Mouse (Mus musculus) heart, embryonic 14.5 days (tissue): ENCODE data around the gene Nsun2. TPM values are rescaled to one million over a fixed set of nuclear protein-coding genes. Genes with fewer than 3 reads are reported as not detected.

Experiments used
- ATAC-seq: fragments of 200-750 bp; cut with Nextera tagmentation; 2 replicates; pipeline ENCODE4 v1.8.0; 2017; ENCODE audit warnings: low read depth, moderate TSS enrichment; ENCODE audit not compliant: insufficient number of reproducible peaks, insufficient read depth, low FRiP score
- H3K27ac ChIP-seq, 2 experiments: fragments of 200-500 bp in 1 of 2; fragments of 300-500 bp in 1 of 2; sonication (generic) in 1 of 2; replicated peaks in 1 of 2; 2 replicates each; pipeline ENCODE4 v1.5.1; 2012 to 2014; ENCODE audit warnings: low read depth in 2 of 2, low read length in 2 of 2, control low read depth in 1 of 2, mild to moderate bottlenecking in 1 of 2, mixed read lengths in 1 of 2; ENCODE audit not compliant: control insufficient read depth in 1 of 2, insufficient read depth in 1 of 2
- H3K27me3 ChIP-seq: fragments of 300-500 bp; sonication (generic); 2 replicates; pipeline ENCODE4 v1.6.1; 2014; ENCODE audit warnings: mild to moderate bottlenecking, low read length, control low read depth; ENCODE audit not compliant: control insufficient read depth, insufficient read depth
- H3K36me3 ChIP-seq: fragments of 300-500 bp; sonication (generic); 2 replicates; pipeline ENCODE4 v1.6.1; 2014; ENCODE audit warnings: mild to moderate bottlenecking, control low read depth, low read length, mixed read lengths; ENCODE audit not compliant: control insufficient read depth, insufficient read depth
- H3K4me1 ChIP-seq, 2 experiments: fragments of 200-500 bp in 1 of 2; fragments of 300-500 bp in 1 of 2; sonication (generic) in 1 of 2; 2 replicates each; pipeline ENCODE4 v1.6.1; 2012 to 2014; ENCODE audit warnings: low read length in 2 of 2, control low read depth in 1 of 2, mixed read lengths in 1 of 2; ENCODE audit not compliant: control insufficient read depth in 2 of 2, insufficient read depth in 2 of 2
- H3K4me2 ChIP-seq: fragments of 300-500 bp; sonication (generic); 2 replicates; pipeline ENCODE4 v1.6.1; 2014; ENCODE audit warnings: mild to moderate bottlenecking, low read length
- H3K4me3 ChIP-seq, 2 experiments: fragments of 200-500 bp in 1 of 2; fragments of 300-500 bp in 1 of 2; sonication (generic) in 1 of 2; 2 replicates each; pipeline ENCODE4 v1.5.1; 2012 to 2014; ENCODE audit warnings: low read length in 2 of 2, mild to moderate bottlenecking in 2 of 2, control low read depth in 1 of 2, low read depth in 1 of 2, moderate library complexity in 1 of 2; ENCODE audit not compliant: control insufficient read depth in 1 of 2, insufficient read depth in 1 of 2
- H3K9ac ChIP-seq: fragments of 300-500 bp; sonication (generic); 2 replicates; pipeline ENCODE4 v1.6.1; 2014; ENCODE audit warnings: mild to moderate bottlenecking, low read length
- H3K9me3 ChIP-seq: fragments of 300-500 bp; sonication (generic); 2 replicates; pipeline ENCODE4 v1.6.1; 2016; ENCODE audit warnings: low read length, control low read depth; ENCODE audit not compliant: control insufficient read depth
- WGBS: fragments of 180-500 bp; shearing (Covaris S2); extraction: QIAGEN DNeasy Blood & Tissue Kit; methylation state at CpG from one replicate; pipeline ENCODE4 v1.1.7; 2014; 5-methylcytosine and 5-hydroxymethylcytosine counted together
- polyA plus RNA-seq: library from polyadenylated mRNA; unstranded; fragments of >200 nt; fragmentation: Nextera tagmentation; extraction: Ambion mirVana; gene quantifications from 2 replicates; pipeline ENCODE4 v1.2.1, GENCODE M21; 2014

Nsun2 gene
- 61.3 and 64.2 TPM in 2 replicates for polyA plus RNA-seq

- peak; percentile 9; the same call in 1 of the 2 replicates for ATAC-seq
- peaks cover 25 to 47% of the 10 kb centered on the region in 2 experiments for H3K4me1 ChIP-seq
- WGBS: under 1% methylated on average over 125 of the region's 155 CpGs
- no peaks in the 10 kb centered on the region for H3K27me3 ChIP-seq
- peak within 1 kb of the TSS; percentile 84 to 97 for H3K27ac ChIP-seq
- no peaks in the 10 kb centered on the region for H3K9me3 ChIP-seq
- peak within 1 kb of the TSS; percentile 76 for H3K4me2 ChIP-seq
- peaks cover 6% of the 10 kb centered on the region; the same call in 1 of the 2 replicates for H3K36me3 ChIP-seq
- H3K9ac ChIP-seq: peak within 1 kb of the TSS; percentile 92
- H3K4me3 ChIP-seq: peak within 1 kb of the TSS; percentile 63 to 97
Observed at GRCm38 (mm10) chr13:69533405-69534333, at the start of gene Nsun2. Gene Nsun2, plus strand, starts transcription at chr13:69533746.

GRCm38 (mm10) chr13:69485326-69485725 lies 48.2 kb upstream of the Nsun2 start:
- Histone ChIP-seq H3K9me3 (no peaks in the 10 kb centered on the region), H3K36me3 (no peaks in the 10 kb centered on the region), H3K9ac (no peak overlapping the region), H3K4me2 (no peak overlapping the region), H3K27ac (no peak overlapping the region), H3K4me3 (no peak overlapping the region), H3K4me1 (peaks cover 24 to 33% of the 10 kb centered on the region in 2 experiments), H3K27me3 (peaks cover 36% of the 10 kb centered on the region)
- ATAC-seq: no peak
- 14% methylated on average over 6 of the region's 6 CpGs for WGBS

GRCm38 (mm10) chr13:69485833-69486232 lies 47.7 kb upstream of the Nsun2 start:
- Histone ChIP-seq H3K27me3 (peaks cover 36% of the 10 kb centered on the region), H3K36me3 (no peaks in the 10 kb centered on the region), H3K4me1 (peaks cover 22 to 29% of the 10 kb centered on the region in 2 experiments), H3K9me3 (no peaks in the 10 kb centered on the region), H3K4me3 (no peak overlapping the region), H3K9ac (no peak overlapping the region), H3K27ac (no peak overlapping the region), H3K4me2 (no peak overlapping the region)
- no peak for ATAC-seq
- 44% methylated on average over 7 of the region's 7 CpGs for WGBS

GRCm38 (mm10) chr13:69487108-69487507 lies 46.4 kb upstream of the Nsun2 start:
- peaks cover 15 to 21% of the 10 kb centered on the region in 2 experiments for H3K4me1 ChIP-seq
- no peak overlapping the region for H3K27ac ChIP-seq
- no peak overlapping the region for H3K4me3 ChIP-seq
- H3K27me3 ChIP-seq: peaks cover 36% of the 10 kb centered on the region
- no peaks in the 10 kb centered on the region for H3K9me3 ChIP-seq
- peak overlapping the region; percentile 61; the same call in 1 of the 2 replicates for H3K4me2 ChIP-seq
- ATAC-seq: no peak
- 84% methylated on average over 7 of the region's 7 CpGs for WGBS
- no peaks in the 10 kb centered on the region for H3K36me3 ChIP-seq
- no peak overlapping the region for H3K9ac ChIP-seq

GRCm38 (mm10) chr13:69487611-69488275 lies 45.8 kb upstream of the Nsun2 start:
- Histone ChIP-seq H3K27me3 (peaks cover 35% of the 10 kb centered on the region), H3K27ac (no peak overlapping the region)

GRCm38 (mm10) chr13:69488565-69489255 lies 44.8 kb upstream of the Nsun2 start:
- no peaks in the 10 kb centered on the region for H3K9me3 ChIP-seq
- no peak overlapping the region for H3K27ac ChIP-seq
- peaks cover 25% of the 10 kb centered on the region for H3K27me3 ChIP-seq
- 0 out of 2 replicates have a peak overlapping the region, but pooled peaks have one; percentile 42 for H3K9ac ChIP-seq
- peaks cover 14 to 16% of the 10 kb centered on the region in 2 experiments; a peak in 3 of 4 replicates for H3K4me1 ChIP-seq
- 26% methylated on average over 13 of the region's 13 CpGs for WGBS
- peak overlapping the region; percentile 61 for H3K4me2 ChIP-seq
- H3K4me3 ChIP-seq: peak overlapping the region in 1 of 2 experiments; percentile 18; a peak in 2 of 4 replicates
- H3K36me3 ChIP-seq: no peaks in the 10 kb centered on the region
- no peak for ATAC-seq

More at GRCm38 (mm10) chr13:69487611-69488275, 45.8 kb upstream of the Nsun2 start:
- H3K9ac ChIP-seq: peak overlapping the region; percentile 42; the same call in 1 of the 2 replicates
- peaks cover 15 to 18% of the 10 kb centered on the region in 2 experiments for H3K4me1 ChIP-seq
- H3K36me3 ChIP-seq: no peaks in the 10 kb centered on the region
- peak overlapping the region; percentile 8 to 18 for H3K4me3 ChIP-seq
- peak overlapping the region; percentile 61 for H3K4me2 ChIP-seq
- ATAC-seq: no peak
- 2% methylated on average over 26 of the region's 26 CpGs for WGBS
- no peaks in the 10 kb centered on the region for H3K9me3 ChIP-seq

- no peak overlapping the region for H3K27ac ChIP-seq
- 72% methylated on average over 9 of the region's 9 CpGs for WGBS
- H3K27me3 ChIP-seq: peaks cover 19% of the 10 kb centered on the region
- 0 out of 2 replicates have a peak, but pooled peaks cover 6% of the 10 kb centered on the region for H3K36me3 ChIP-seq
- no peak overlapping the region for H3K4me3 ChIP-seq
- no peak overlapping the region for H3K4me2 ChIP-seq
- H3K9ac ChIP-seq: no peak overlapping the region
- H3K9me3 ChIP-seq: no peaks in the 10 kb centered on the region
- no peak for ATAC-seq
- peaks cover 14 to 16% of the 10 kb centered on the region in 2 experiments; a peak in 3 of 4 replicates for H3K4me1 ChIP-seq
Observed at GRCm38 (mm10) chr13:69489777-69490176, 43.8 kb upstream of the Nsun2 start.
